Mouse (Mus musculus) myocyte (in vitro differentiated cells): ENCODE data around the gene Lpp. TPM values are rescaled to one million over a fixed set of nuclear protein-coding genes. Genes with fewer than 3 reads are reported as not detected.

Experiments
- H3K27me3 ChIP-seq: one replicate; pipeline ENCODE4 v1.6.1; 2011; ENCODE audit not compliant: control insufficient read depth, insufficient read depth, insufficient read length
- H3K36me3 ChIP-seq: one replicate; pipeline ENCODE4 v1.6.1; 2011; ENCODE audit not compliant: control insufficient read depth, insufficient read depth
- H3K4me2 ChIP-seq: one replicate; pipeline ENCODE4 v1.6.1; 2011; ENCODE audit warnings: low read depth, control low read depth
- H3K4me3 ChIP-seq: one replicate; pipeline ENCODE4 v1.5.1; 2011; ENCODE audit warnings: mild to moderate bottlenecking, control low read depth, moderate library complexity
- H3K79me2 ChIP-seq: one replicate; pipeline ENCODE4 v1.6.1; 2011; ENCODE audit not compliant: control insufficient read depth, insufficient read depth
- H3ac ChIP-seq: one replicate; pipeline ENCODE4 v1.6.1; 2011; ENCODE audit not compliant: control insufficient read depth, insufficient read length
- CEBPB ChIP-seq: IDR thresholded peaks from 2 replicates; pipeline ENCODE4 v1.6.1; 2011; ENCODE audit warnings: mild to moderate bottlenecking, moderate library complexity; ENCODE audit not compliant: poor library complexity, insufficient read depth, severe bottlenecking
- E2F4 ChIP-seq: IDR thresholded peaks from one replicate; pipeline ENCODE4 v1.6.1; 2011; ENCODE audit warnings: mild to moderate bottlenecking, control low read depth, moderate library complexity; ENCODE audit not compliant: insufficient read depth
- MAX ChIP-seq: IDR thresholded peaks from one replicate; pipeline ENCODE4 v1.6.1; 2011; ENCODE audit warnings: low read depth, mild to moderate bottlenecking, control low read depth
- MYOD1 ChIP-seq, 3 experiments: IDR thresholded peaks; one replicate each; pipeline ENCODE4 v1.6.1; 2011; ENCODE audit warnings: control low read depth in 2 of 3, low read depth in 2 of 3, mild to moderate bottlenecking in 2 of 3, moderate library complexity in 1 of 3; ENCODE audit not compliant: insufficient read length in 2 of 3, control insufficient read depth in 1 of 3
- MYOG ChIP-seq, 3 experiments: IDR thresholded peaks; one replicate each; pipeline ENCODE4 v1.6.1; 2011; ENCODE audit warnings: control low read depth in 2 of 3, low read depth in 2 of 3, mild to moderate bottlenecking in 2 of 3; ENCODE audit not compliant: insufficient read length in 2 of 3, control insufficient read depth in 1 of 3, insufficient read depth in 1 of 3
- POLR2A ChIP-seq: IDR thresholded peaks from one replicate; pipeline ENCODE4 v1.6.1; 2011; ENCODE audit warnings: low read depth, mild to moderate bottlenecking, control low read depth, moderate library complexity; ENCODE audit not compliant: insufficient read length
- POLR2AphosphoS2 ChIP-seq: IDR thresholded peaks from one replicate; pipeline ENCODE4 v1.6.1; 2011; ENCODE audit warnings: low read depth, control low read depth; ENCODE audit not compliant: insufficient read length
- REST ChIP-seq: IDR thresholded peaks from one replicate; pipeline ENCODE4 v1.6.1; 2011; ENCODE audit warnings: mild to moderate bottlenecking, control low read depth, moderate library complexity; ENCODE audit not compliant: insufficient read depth, insufficient read length
- SRF ChIP-seq: IDR thresholded peaks from one replicate; pipeline ENCODE4 v1.6.1; 2011; ENCODE audit warnings: low read depth; ENCODE audit not compliant: control insufficient read depth, insufficient read length
- TCF12 ChIP-seq: IDR thresholded peaks from one replicate; pipeline ENCODE4 v1.6.1; 2011; ENCODE audit warnings: mild to moderate bottlenecking, control low read depth; ENCODE audit not compliant: poor library complexity, insufficient read depth, severe bottlenecking
- TCF3 ChIP-seq: IDR thresholded peaks from one replicate; pipeline ENCODE4 v1.6.1; 2011; ENCODE audit warnings: low read depth, control low read depth; ENCODE audit not compliant: insufficient read length
- USF1 ChIP-seq: IDR thresholded peaks from one replicate; pipeline ENCODE4 v1.6.1; 2011; ENCODE audit warnings: low read depth, mild to moderate bottlenecking, control low read depth, moderate library complexity
- polyA plus RNA-seq: library from polyadenylated mRNA; unstranded; fragments of >200 nt; fragmentation: generic; extraction: Trizol; gene quantifications from one replicate; pipeline ENCODE4 v1.2.1, GENCODE M21; 2012; ENCODE audit warnings: missing spikeins

Gene Lpp
- polyA plus RNA-seq, 1 experiment, result 4.8 TPM

- H3K79me2 ChIP-seq, result no peaks in the 10 kb centered on the region
- no peak overlapping the region for H3ac ChIP-seq
- H3K36me3 ChIP-seq, result no peaks in the 10 kb centered on the region
- TF ChIP-seq POLR2A (no peak), MYOD1 (IDR thresholded peaks at IDR 0.05; ENCODE audit: control insufficient read depth in 1 of 3, insufficient read length in 2 of 3, low read depth in 2 of 3) (no peak), TCF12 (no peak), POLR2AphosphoS2 (no peak), TCF3 (no peak), SRF (no peak)
- H3K27me3 ChIP-seq, result no peaks in the 10 kb centered on the region
- no peak overlapping the region for H3K4me3 ChIP-seq
- no peak overlapping the region for H3K4me2 ChIP-seq
Observed at GRCm38 (mm10) chr16:24801355-24801754, 408.0 kb downstream of the Lpp start.

- Histone ChIP-seq H3K27me3 (no peaks in the 10 kb centered on the region), H3K4me2 (no peak overlapping the region), H3ac (no peak overlapping the region), H3K79me2 (no peaks in the 10 kb centered on the region), H3K4me3 (no peak overlapping the region), H3K36me3 (no peaks in the 10 kb centered on the region)
- TF ChIP-seq TCF12, result no peak
- TF ChIP-seq SRF, result no peak
- no peak for TF ChIP-seq REST
- TF ChIP-seq POLR2AphosphoS2, result no peak
Observed at GRCm38 (mm10) chr16:24801780-24802179, 408.5 kb downstream of the Lpp start.

GRCm38 (mm10) chr16:24806093-24806492, 412.8 kb downstream of the Lpp start:
- H3K79me2 ChIP-seq, result no peaks in the 10 kb centered on the region
- H3K36me3 ChIP-seq, result no peaks in the 10 kb centered on the region
- H3ac ChIP-seq, result no peak overlapping the region
- TF ChIP-seq MAX (no peak), POLR2AphosphoS2 (no peak), MYOG (IDR thresholded peaks at IDR 0.05; ENCODE audit: control insufficient read depth in 1 of 3, insufficient read depth in 1 of 3, insufficient read length in 2 of 3, low read depth in 2 of 3) (no peak), USF1 (no peak), E2F4 (no peak), SRF (no peak), MYOD1 (IDR thresholded peaks at IDR 0.05; ENCODE audit: control insufficient read depth in 1 of 3, insufficient read length in 2 of 3, low read depth in 2 of 3) (no peak), POLR2A (no peak), TCF12 (no peak), CEBPB (no peak), TCF3 (no peak), REST (no peak)
- no peaks in the 10 kb centered on the region for H3K27me3 ChIP-seq
- no peak overlapping the region for H3K4me3 ChIP-seq
- H3K4me2 ChIP-seq, result no peak overlapping the region

GRCm38 (mm10) chr16:24807565-24807964, 414.3 kb downstream of the Lpp start:
- Histone ChIP-seq H3K79me2 (no peaks in the 10 kb centered on the region), H3K36me3 (no peaks in the 10 kb centered on the region), H3ac (no peak overlapping the region), H3K4me2 (no peak overlapping the region), H3K27me3 (no peaks in the 10 kb centered on the region), H3K4me3 (no peak overlapping the region)
- TF ChIP-seq POLR2AphosphoS2 (no peak), USF1 (no peak), POLR2A (no peak), CEBPB (no peak), TCF12 (no peak), MYOD1 (IDR thresholded peaks at IDR 0.05; ENCODE audit: control insufficient read depth in 1 of 3, insufficient read length in 2 of 3, low read depth in 2 of 3) (no peak), MYOG (IDR thresholded peaks at IDR 0.05; ENCODE audit: control insufficient read depth in 1 of 3, insufficient read depth in 1 of 3, insufficient read length in 2 of 3, low read depth in 2 of 3) (no peak), E2F4 (no peak), REST (no peak), MAX (no peak), TCF3 (no peak), SRF (no peak)

GRCm38 (mm10) chr16:24809811-24810210, 416.5 kb downstream of the Lpp start:
- H3K36me3 ChIP-seq, result no peaks in the 10 kb centered on the region
- no peaks in the 10 kb centered on the region for H3K27me3 ChIP-seq
- no peaks in the 10 kb centered on the region for H3K79me2 ChIP-seq
- TF ChIP-seq E2F4, result no peak
- TF ChIP-seq POLR2A, result no peak
- no peak for TF ChIP-seq REST
- no peak for TF ChIP-seq USF1
- TF ChIP-seq TCF12, result no peak
- TF ChIP-seq SRF, result no peak
- TF ChIP-seq TCF3, result no peak
- no peak overlapping the region for H3K4me2 ChIP-seq
- H3ac ChIP-seq, result no peak overlapping the region
- no peak overlapping the region for H3K4me3 ChIP-seq
